Mouse (Mus musculus) thymus, postnatal 10 days (tissue): ENCODE measurements around the gene Kansl3.

Source experiments
- DNase-seq, 2 experiments: peaks; one replicate each; pipeline ENCODE4 v3.0.0; 2021; ENCODE audit warnings: low spot score in 2 of 2

Gene Kansl3

GRCm38 (mm10) chr1:36293470-36293869 is 75.5 kb downstream of the Kansl3 start:
- DNase-seq: peak in 1 of 2 experiments; percentile 35
